Mouse (Mus musculus): Measurements from ENCODE around the gene Tle4. TPM values are rescaled to one million over a fixed set of nuclear protein-coding genes. Genes with fewer than 3 reads are reported as not detected.

Gene Tle4
- polyA plus RNA-seq, 1 experiment, result 0.76 TPM

DNA sequence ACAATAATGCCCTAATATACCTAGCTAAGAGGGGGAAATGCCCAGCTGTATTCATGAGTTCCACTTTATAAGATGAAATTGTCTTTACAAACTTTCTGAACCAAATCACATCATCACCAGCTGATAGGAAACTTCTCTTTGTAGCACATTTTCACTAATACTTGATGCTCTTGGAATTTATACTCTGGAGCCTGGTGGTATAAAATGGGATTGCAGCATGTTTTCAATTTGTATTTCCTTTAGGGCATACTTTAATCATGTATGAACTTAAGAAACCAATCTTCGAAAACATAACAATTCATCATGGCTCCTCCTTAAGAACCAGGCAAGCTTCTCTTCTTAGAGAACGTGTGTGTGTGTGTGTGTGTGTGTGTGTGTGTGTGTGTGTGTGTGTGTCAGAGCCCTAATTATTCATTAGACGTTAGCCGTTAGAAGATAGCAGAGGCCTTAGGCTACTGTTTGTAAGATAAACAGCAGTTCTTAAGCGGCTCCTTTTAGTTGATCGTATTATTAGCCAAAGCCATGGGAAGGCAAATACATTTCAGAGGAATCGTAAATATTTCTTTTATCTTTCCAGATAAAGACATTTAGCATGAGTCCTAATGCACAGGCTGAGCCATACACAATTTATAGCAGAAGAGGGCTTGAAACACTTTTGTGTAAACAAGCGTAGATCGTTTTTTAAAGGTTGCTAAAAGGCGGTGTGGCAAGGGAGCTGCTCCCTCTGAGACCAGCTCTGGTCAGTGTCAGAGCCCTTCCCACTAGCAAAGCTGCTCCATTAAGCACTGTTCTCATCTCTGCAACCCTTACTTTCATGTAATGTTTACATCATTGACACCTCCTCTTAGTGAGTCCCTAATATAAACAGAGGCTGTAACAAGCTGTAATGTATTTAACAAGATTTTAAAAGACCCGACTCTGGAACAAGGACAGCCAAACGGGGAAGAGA is 173.6 kb downstream of the Tle4 start:
- no peak overlapping the region for H3ac ChIP-seq (ENCODE audit: control insufficient read depth, insufficient read length)
- no peaks in the 10 kb centered on the region for H3K36me3 ChIP-seq (ENCODE audit: control insufficient read depth, insufficient read depth)
- H3K79me2 ChIP-seq (ENCODE audit: control insufficient read depth, insufficient read depth), result no peaks in the 10 kb centered on the region
- H3K4me2 ChIP-seq (ENCODE audit: low read depth), result no peak overlapping the region
- H3K4me3 ChIP-seq, result no peak overlapping the region
- TF ChIP-seq POLR2A (IDR thresholded peaks at IDR 0.05; ENCODE audit: insufficient read length, low read depth) (no peak), MAX (IDR thresholded peaks at IDR 0.05; ENCODE audit: low read depth) (no peak), USF1 (IDR thresholded peaks at IDR 0.05; ENCODE audit: low read depth) (no peak), MYOD1 (IDR thresholded peaks at IDR 0.05; ENCODE audit: control insufficient read depth in 1 of 3, insufficient read length in 2 of 3, low read depth in 2 of 3) (no peak), REST (IDR thresholded peaks at IDR 0.05; ENCODE audit: insufficient read depth, insufficient read length) (no peak), SRF (IDR thresholded peaks at IDR 0.05; ENCODE audit: control insufficient read depth, insufficient read length, low read depth) (no peak), TCF12 (IDR thresholded peaks at IDR 0.05; ENCODE audit: insufficient read depth, poor library complexity, severe bottlenecking) (no peak), MYOG (IDR thresholded peaks at IDR 0.05; ENCODE audit: control insufficient read depth in 1 of 3, insufficient read depth in 1 of 3, insufficient read length in 2 of 3, low read depth in 2 of 3) (no peak), E2F4 (IDR thresholded peaks at IDR 0.05; ENCODE audit: insufficient read depth) (no peak), TCF3 (IDR thresholded peaks at IDR 0.05; ENCODE audit: insufficient read length, low read depth) (no peak), CEBPB (IDR thresholded peaks at IDR 0.05; ENCODE audit: insufficient read depth, poor library complexity, severe bottlenecking) (no peak), POLR2AphosphoS2 (IDR thresholded peaks at IDR 0.05; ENCODE audit: insufficient read length, low read depth) (no peak)
- peaks cover 31% of the 10 kb centered on the region for H3K27me3 ChIP-seq (ENCODE audit: control insufficient read depth, insufficient read depth, insufficient read length)

DNA sequence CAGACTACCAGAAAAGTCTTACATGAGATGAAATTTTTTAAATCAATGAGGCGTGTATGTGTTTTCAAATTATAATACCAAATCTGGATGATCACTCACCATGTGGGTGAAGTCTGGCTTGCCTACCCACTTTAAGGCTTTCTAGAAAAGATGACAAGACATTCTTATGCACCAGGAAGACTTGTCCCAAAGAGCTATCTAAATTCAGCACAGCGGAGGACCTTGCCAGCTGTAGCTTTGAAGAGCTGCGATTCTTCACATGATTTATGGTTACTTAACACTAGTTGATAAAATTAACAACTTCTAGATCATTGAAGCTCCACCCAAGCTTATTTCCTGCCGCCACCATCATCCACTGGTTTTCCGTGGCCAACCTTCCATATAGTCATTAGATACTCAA is 176.2 kb downstream of the Tle4 start:
- no peaks in the 10 kb centered on the region for H3K36me3 ChIP-seq (ENCODE audit: control insufficient read depth, insufficient read depth)
- H3K27me3 ChIP-seq (ENCODE audit: control insufficient read depth, insufficient read depth, insufficient read length), result peaks cover 26% of the 10 kb centered on the region
- H3ac ChIP-seq (ENCODE audit: control insufficient read depth, insufficient read length), result no peak overlapping the region
- TF ChIP-seq POLR2A (IDR thresholded peaks at IDR 0.05; ENCODE audit: insufficient read length, low read depth) (no peak), TCF12 (IDR thresholded peaks at IDR 0.05; ENCODE audit: insufficient read depth, poor library complexity, severe bottlenecking) (no peak), MYOG (IDR thresholded peaks at IDR 0.05; ENCODE audit: control insufficient read depth in 1 of 3, insufficient read depth in 1 of 3, insufficient read length in 2 of 3, low read depth in 2 of 3) (no peak), TCF3 (IDR thresholded peaks at IDR 0.05; ENCODE audit: insufficient read length, low read depth) (no peak), USF1 (IDR thresholded peaks at IDR 0.05; ENCODE audit: low read depth) (no peak), E2F4 (IDR thresholded peaks at IDR 0.05; ENCODE audit: insufficient read depth) (no peak), POLR2AphosphoS2 (IDR thresholded peaks at IDR 0.05; ENCODE audit: insufficient read length, low read depth) (no peak), MAX (IDR thresholded peaks at IDR 0.05; ENCODE audit: low read depth) (no peak), CEBPB (IDR thresholded peaks at IDR 0.05; ENCODE audit: insufficient read depth, poor library complexity, severe bottlenecking) (no peak), SRF (IDR thresholded peaks at IDR 0.05; ENCODE audit: control insufficient read depth, insufficient read length, low read depth) (no peak), MYOD1 (IDR thresholded peaks at IDR 0.05; ENCODE audit: control insufficient read depth in 1 of 3, insufficient read length in 2 of 3, low read depth in 2 of 3) (no peak)
- no peaks in the 10 kb centered on the region for H3K79me2 ChIP-seq (ENCODE audit: control insufficient read depth, insufficient read depth)
- H3K4me3 ChIP-seq, result no peak overlapping the region
- H3K4me2 ChIP-seq (ENCODE audit: low read depth), result no peak overlapping the region

DNA sequence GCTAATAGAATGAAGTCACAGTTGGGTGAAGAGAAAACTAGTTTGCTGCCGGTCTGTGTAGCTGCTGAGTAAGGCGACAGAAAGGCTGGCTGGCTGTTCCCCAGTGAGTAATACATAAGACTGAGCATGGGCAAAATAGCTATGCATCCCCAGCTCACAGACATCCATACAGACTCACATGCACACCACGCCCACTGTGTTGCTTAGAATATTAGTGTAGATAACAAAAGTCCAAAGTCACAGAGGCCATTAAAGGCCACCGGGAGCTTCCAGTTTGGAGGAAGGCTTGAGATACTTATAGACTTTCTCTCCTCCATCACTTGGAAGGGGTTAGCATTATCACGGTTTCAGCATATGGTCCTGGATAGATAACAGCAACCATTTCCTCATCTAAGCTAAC is 178.0 kb downstream of the Tle4 start:
- Histone ChIP-seq H3K4me2 (ENCODE audit: low read depth) (no peak overlapping the region), H3K27me3 (ENCODE audit: control insufficient read depth, insufficient read depth, insufficient read length) (peaks cover 20% of the 10 kb centered on the region), H3ac (ENCODE audit: control insufficient read depth, insufficient read length) (no peak overlapping the region), H3K36me3 (ENCODE audit: control insufficient read depth, insufficient read depth) (no peaks in the 10 kb centered on the region), H3K79me2 (ENCODE audit: control insufficient read depth, insufficient read depth) (no peaks in the 10 kb centered on the region), H3K4me3 (no peak overlapping the region)
- TF ChIP-seq REST (IDR thresholded peaks at IDR 0.05; ENCODE audit: insufficient read depth, insufficient read length) (no peak), MYOG (IDR thresholded peaks at IDR 0.05; ENCODE audit: control insufficient read depth in 1 of 3, insufficient read depth in 1 of 3, insufficient read length in 2 of 3, low read depth in 2 of 3) (no peak), TCF3 (IDR thresholded peaks at IDR 0.05; ENCODE audit: insufficient read length, low read depth) (no peak), MAX (IDR thresholded peaks at IDR 0.05; ENCODE audit: low read depth) (no peak)

DNA sequence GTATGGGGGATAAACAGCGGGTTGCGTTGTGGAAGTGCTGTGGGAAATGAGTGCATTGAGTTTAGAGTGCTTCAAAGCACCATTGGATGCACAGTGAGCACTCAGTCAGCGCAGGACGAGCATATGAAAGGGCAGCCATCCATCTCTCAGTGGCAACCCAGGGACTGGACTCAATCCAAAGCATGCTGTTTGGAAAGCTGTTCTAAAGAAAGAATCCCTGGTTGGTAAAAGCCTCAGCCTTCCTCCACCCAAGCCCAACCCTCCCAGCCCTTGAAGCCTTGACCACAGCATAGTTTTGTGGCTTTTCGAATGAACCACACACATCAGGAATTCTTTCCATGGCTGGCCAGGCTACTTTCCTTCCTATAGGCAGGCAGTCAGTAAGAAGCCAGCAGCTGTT is 181.0 kb downstream of the Tle4 start:
- H3K27me3 ChIP-seq (ENCODE audit: control insufficient read depth, insufficient read depth, insufficient read length), result peaks cover 24% of the 10 kb centered on the region
- H3K4me3 ChIP-seq, result no peak overlapping the region
- no peaks in the 10 kb centered on the region for H3K79me2 ChIP-seq (ENCODE audit: control insufficient read depth, insufficient read depth)
- TF ChIP-seq POLR2A (IDR thresholded peaks at IDR 0.05; ENCODE audit: insufficient read length, low read depth), result no peak
- TF ChIP-seq POLR2AphosphoS2 (IDR thresholded peaks at IDR 0.05; ENCODE audit: insufficient read length, low read depth), result no peak
- TF ChIP-seq SRF (IDR thresholded peaks at IDR 0.05; ENCODE audit: control insufficient read depth, insufficient read length, low read depth), result no peak
- no peak for TF ChIP-seq E2F4 (IDR thresholded peaks at IDR 0.05; ENCODE audit: insufficient read depth)
- TF ChIP-seq MAX (IDR thresholded peaks at IDR 0.05; ENCODE audit: low read depth), result no peak
- TF ChIP-seq USF1 (IDR thresholded peaks at IDR 0.05; ENCODE audit: low read depth), result no peak
- no peak for TF ChIP-seq CEBPB (IDR thresholded peaks at IDR 0.05; ENCODE audit: insufficient read depth, poor library complexity, severe bottlenecking)
- TF ChIP-seq MYOD1 (IDR thresholded peaks at IDR 0.05; ENCODE audit: control insufficient read depth in 1 of 3, insufficient read length in 2 of 3, low read depth in 2 of 3), result no peak
- no peak for TF ChIP-seq TCF3 (IDR thresholded peaks at IDR 0.05; ENCODE audit: insufficient read length, low read depth)
- no peak for TF ChIP-seq TCF12 (IDR thresholded peaks at IDR 0.05; ENCODE audit: insufficient read depth, poor library complexity, severe bottlenecking)
- no peak overlapping the region for H3ac ChIP-seq (ENCODE audit: control insufficient read depth, insufficient read length)
- peak overlapping the region; percentile 1 for H3K4me2 ChIP-seq (ENCODE audit: low read depth)
- no peaks in the 10 kb centered on the region for H3K36me3 ChIP-seq (ENCODE audit: control insufficient read depth, insufficient read depth)

All from myocyte (in vitro differentiated cells).